Mouse (Mus musculus): ENCODE data around the gene Atp4a.

- TF ChIP-seq POLR2A (IDR thresholded peaks at IDR 0.05; ENCODE audit: borderline replicate concordance, extremely low read depth, insufficient read depth, insufficient read length, poor library complexity, severe bottlenecking) (no peak), CTCF (IDR thresholded peaks at IDR 0.05; ENCODE audit: borderline replicate concordance, extremely low read depth, insufficient read depth, insufficient read length) (no peak)
Observed at GRCm38 (mm10) chr7:30711942-30712341, at the start of gene Atp4a.

All from brain, embryonic 14.5 days (tissue).